Mouse (Mus musculus) stomach, postnatal 0 days (tissue): ENCODE data around the gene Daw1. TPM values are rescaled to one million over a fixed set of nuclear protein-coding genes. Genes with fewer than 3 reads are reported as not detected.
A peak's percentile ranks its signal among the peaks of the same experiment; 100 is the strongest.

ENCODE experiments used
- ATAC-seq: fragments of 200-750 bp; cut with Nextera tagmentation; 2 replicates; pipeline ENCODE4 v1.8.0; 2017; ENCODE audit not compliant: low FRiP score, low TSS enrichment
- DNase-seq: peaks from one replicate; pipeline ENCODE4 v3.0.0-alpha.2; 2016; ENCODE audit warnings: low spot score
- H3K27ac ChIP-seq: fragments of 300-500 bp; sonication (generic); replicated peaks from 2 replicates; pipeline ENCODE4 v1.5.1; 2014; ENCODE audit warnings: mild to moderate bottlenecking, control low read depth
- H3K27me3 ChIP-seq: fragments of 300-500 bp; sonication (generic); 2 replicates; pipeline ENCODE4 v1.6.1; 2014; ENCODE audit warnings: low read length; ENCODE audit not compliant: control insufficient read depth, insufficient read depth
- H3K36me3 ChIP-seq: fragments of 300-500 bp; sonication (generic); 2 replicates; pipeline ENCODE4 v1.6.1; 2014; ENCODE audit warnings: low read length, mixed read lengths; ENCODE audit not compliant: control insufficient read depth, insufficient read depth
- H3K4me1 ChIP-seq: fragments of 300-500 bp; sonication (generic); replicated peaks from 2 replicates; pipeline ENCODE4 v1.6.1; 2014; ENCODE audit warnings: antibody characterized with exemption; ENCODE audit not compliant: control insufficient read depth, insufficient read depth
- H3K4me2 ChIP-seq: fragments of 300-500 bp; sonication (generic); replicated peaks from 2 replicates; pipeline ENCODE4 v1.6.1; 2014; ENCODE audit warnings: low read depth, mild to moderate bottlenecking, control low read depth, moderate library complexity
- H3K4me3 ChIP-seq: fragments of 300-500 bp; sonication (generic); 2 replicates; pipeline ENCODE4 v1.5.1; 2014; ENCODE audit warnings: low read depth, low read length, control low read depth
- H3K9ac ChIP-seq: fragments of 300-500 bp; sonication (generic); 2 replicates; pipeline ENCODE4 v1.6.1; 2014; ENCODE audit warnings: mild to moderate bottlenecking, low read length, control low read depth, mixed read lengths
- H3K9me3 ChIP-seq: fragments of 300-500 bp; sonication (generic); 2 replicates; pipeline ENCODE4 v1.6.1; 2016; ENCODE audit warnings: low read length; ENCODE audit not compliant: control insufficient read depth
- CTCF ChIP-seq: IDR thresholded peaks from 2 replicates; pipeline ENCODE4 v1.5.1; 2016; ENCODE audit warnings: antibody characterized with exemption, low read depth, mild to moderate bottlenecking, moderate library complexity
- EP300 ChIP-seq: optimal IDR thresholded peaks from 2 replicates; pipeline ENCODE3; 2016; ENCODE audit warnings: antibody characterized with exemption
- WGBS: fragments of 180-500 bp; shearing (Covaris S2); extraction: QIAGEN DNeasy Blood & Tissue Kit; methylation state at CpG from one replicate; pipeline ENCODE4 v1.1.7; 2014; 5-methylcytosine and 5-hydroxymethylcytosine counted together
- polyA plus RNA-seq: library from polyadenylated mRNA; unstranded; fragments of >200 nt; fragmentation: Nextera tagmentation; extraction: Ambion mirVana; gene quantifications from 2 replicates; pipeline ENCODE4 v1.2.1, GENCODE M21; 2015

Gene Daw1
- polyA plus RNA-seq = 0.12 and 0.18 TPM in 2 replicates

GRCm38 (mm10) chr1:83159603-83160002 is at the start of gene Daw1:
Gene Daw1, plus strand, starts transcription at chr1:83159752.
- H3K36me3 ChIP-seq = no peaks in the 10 kb centered on the region
- no peak within 1 kb of the TSS for H3K27ac ChIP-seq
- ATAC-seq (peak; percentile 78), DNase-seq (peak; percentile 83)
- peak within 1 kb of the TSS; percentile 81 for H3K4me2 ChIP-seq
- no peaks in the 10 kb centered on the region for H3K4me1 ChIP-seq
- H3K4me3 ChIP-seq = peak within 1 kb of the TSS; percentile 51
- no peaks in the 10 kb centered on the region for H3K27me3 ChIP-seq
- TF ChIP-seq CTCF (no peak), EP300 (no peak)
- H3K9ac ChIP-seq = peak within 1 kb of the TSS; percentile 56; the same call in 1 of the 2 replicates
- 1% methylated on average over 16 of the region's 16 CpGs for WGBS
- no peaks in the 10 kb centered on the region for H3K9me3 ChIP-seq

DNA sequence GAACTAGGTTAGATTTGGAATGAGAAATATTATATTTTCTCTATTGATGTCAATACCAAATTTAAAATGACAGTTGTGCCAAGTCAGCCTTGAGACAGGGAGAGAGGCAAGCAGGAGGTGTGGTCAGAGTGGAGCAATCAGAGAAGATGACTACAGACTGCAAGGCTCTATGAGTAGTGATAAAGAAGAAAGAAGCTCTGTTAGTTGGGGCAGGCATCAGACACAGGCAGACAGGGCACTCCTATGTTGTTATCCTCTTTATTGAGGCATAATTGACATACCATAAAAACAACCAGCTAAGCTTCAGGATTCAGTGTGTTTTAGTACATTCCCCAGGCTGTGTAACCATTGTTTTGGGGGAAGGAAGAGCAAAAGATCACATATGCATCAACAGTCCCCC is 48.6 kb upstream of the Daw1 start:
- H3K4me3 ChIP-seq = no peak overlapping the region

DNA sequence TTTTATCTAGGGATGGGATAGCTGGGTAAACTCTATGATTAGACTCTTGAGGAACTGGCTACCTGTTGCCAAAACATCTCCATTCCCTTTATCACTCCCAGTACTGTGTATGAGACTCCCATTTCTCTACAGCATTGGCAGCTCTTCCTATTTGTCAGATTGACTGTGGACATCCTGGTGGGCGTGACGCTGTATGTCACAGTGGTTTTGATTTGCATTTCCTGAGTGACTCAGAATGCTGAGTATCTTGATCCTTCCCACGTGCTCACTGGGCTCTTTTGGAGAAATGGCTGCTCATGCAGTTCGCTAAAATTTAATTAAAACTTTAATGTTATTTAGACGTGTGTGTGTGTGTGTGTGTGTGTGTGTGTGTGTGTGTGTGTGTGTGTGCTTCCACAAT is 47.8 kb upstream of the Daw1 start:
- peak; percentile 67 for ATAC-seq
- no peaks in the 10 kb centered on the region for H3K36me3 ChIP-seq
- no peaks in the 10 kb centered on the region for H3K9me3 ChIP-seq
- TF ChIP-seq EP300 = no peak
- TF ChIP-seq CTCF = no peak
- H3K27me3 ChIP-seq = no peaks in the 10 kb centered on the region
- H3K9ac ChIP-seq = no peak overlapping the region
- H3K4me3 ChIP-seq = no peak overlapping the region
- H3K4me2 ChIP-seq = no peak overlapping the region
- H3K4me1 ChIP-seq = no peaks in the 10 kb centered on the region; the same call in 1 of the 2 replicates
- DNase-seq = no peak
- no peak overlapping the region for H3K27ac ChIP-seq
- WGBS = 59% methylated on average over 5 of the region's 5 CpGs

More for the DNA sequence above, 48.6 kb upstream of the Daw1 start:
- ATAC-seq (no peak), DNase-seq (no peak)
- Histone ChIP-seq H3K4me1 (no peaks in the 10 kb centered on the region), H3K9ac (no peak overlapping the region), H3K36me3 (no peaks in the 10 kb centered on the region), H3K27me3 (no peaks in the 10 kb centered on the region), H3K9me3 (no peaks in the 10 kb centered on the region), H3K27ac (no peak overlapping the region), H3K4me2 (no peak overlapping the region)
- no peak for TF ChIP-seq CTCF

DNA sequence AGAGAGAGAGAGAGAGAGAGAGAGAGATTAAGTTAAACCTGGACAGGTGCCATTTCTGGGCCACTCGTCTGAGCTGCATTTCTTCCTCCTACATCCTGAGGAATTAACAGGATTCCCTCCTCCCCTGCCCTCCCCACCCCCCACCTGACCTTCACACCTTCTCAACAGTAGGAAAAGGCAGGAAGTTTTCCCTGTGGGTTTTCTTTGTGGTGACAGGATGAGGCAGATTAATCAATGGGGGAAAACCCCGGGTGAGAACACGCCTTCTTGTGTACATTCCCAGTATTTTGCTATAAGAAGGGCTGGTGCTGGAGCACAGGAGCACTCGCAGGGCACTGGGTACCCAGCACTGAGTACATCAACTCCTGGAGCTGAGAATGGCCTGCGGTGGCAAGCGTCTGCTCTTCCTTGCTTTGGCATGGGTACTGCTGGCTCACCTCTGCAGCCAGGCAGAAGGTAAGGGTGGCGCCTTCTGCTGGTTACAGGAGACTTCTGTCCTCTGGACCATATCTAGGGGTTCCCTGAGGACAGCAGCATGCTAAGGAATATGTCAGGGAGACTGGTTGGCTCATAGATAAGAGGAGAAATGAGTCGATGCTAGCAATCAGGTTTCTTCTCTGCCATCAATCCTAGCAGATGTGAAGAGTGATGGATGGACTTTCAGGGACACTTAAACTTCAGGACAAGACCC is 43.0 kb upstream of the Daw1 start, which contains the start of gene Ccl20:
TSS of gene Ccl20 (plus strand) at position 320 of the 691 bp plus-strand sequence.
- H3K4me1 ChIP-seq = no peaks in the 10 kb centered on the region; the same call in 1 of the 2 replicates
- no peaks in the 10 kb centered on the region for H3K9me3 ChIP-seq
- TF ChIP-seq EP300 (no peak), CTCF (peak; percentile 45)
- DNase-seq = peak; percentile 30
- WGBS = 21% methylated on average over 8 of the region's 8 CpGs
- H3K4me2 ChIP-seq = no peak within 1 kb of the TSS
- no peak within 1 kb of the TSS for H3K27ac ChIP-seq
- no peaks in the 10 kb centered on the region for H3K27me3 ChIP-seq
- H3K4me3 ChIP-seq = no peak within 1 kb of the TSS
- H3K36me3 ChIP-seq = no peaks in the 10 kb centered on the region
- peak; percentile 46; the same call in 1 of the 2 replicates for ATAC-seq
- H3K9ac ChIP-seq = no peak within 1 kb of the TSS

- no peaks in the 10 kb centered on the region for H3K27me3 ChIP-seq
- no peak overlapping the region for H3K4me3 ChIP-seq
- DNase-seq = no peak
- no peak overlapping the region for H3K4me2 ChIP-seq
- H3K9me3 ChIP-seq = no peaks in the 10 kb centered on the region
- no peaks in the 10 kb centered on the region; the same call in 1 of the 2 replicates for H3K4me1 ChIP-seq
- H3K27ac ChIP-seq = no peak overlapping the region
- H3K9ac ChIP-seq = no peak overlapping the region
- no peaks in the 10 kb centered on the region for H3K36me3 ChIP-seq
- TF ChIP-seq EP300 = no peak
- no peak for TF ChIP-seq CTCF
- ATAC-seq = peak; percentile 64; the same call in 1 of the 2 replicates
- 69% methylated on average over 3 of the region's 3 CpGs for WGBS
These were observed 42.3 kb upstream of the Daw1 start for GRCm38 (mm10) chr1:83117217-83117616.

DNA sequence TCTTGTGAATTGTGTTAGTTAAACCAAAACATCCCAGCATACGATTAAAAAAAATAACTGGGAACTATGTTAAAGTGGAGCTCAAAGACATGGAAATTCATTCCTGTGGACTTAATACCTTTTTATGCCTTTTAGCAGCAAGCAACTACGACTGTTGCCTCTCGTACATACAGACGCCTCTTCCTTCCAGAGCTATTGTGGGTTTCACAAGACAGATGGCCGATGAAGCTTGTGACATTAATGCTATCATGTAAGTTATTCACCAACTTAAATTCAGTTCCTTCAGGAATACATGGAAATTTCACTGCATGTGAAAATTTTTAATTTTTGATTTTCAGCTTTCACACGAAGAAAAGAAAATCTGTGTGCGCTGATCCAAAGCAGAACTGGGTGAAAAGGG is 41.9 kb upstream of the Daw1 start:
- DNase-seq (no peak), ATAC-seq (no peak)
- TF ChIP-seq CTCF (no peak), EP300 (no peak)
- Histone ChIP-seq H3K9me3 (no peaks in the 10 kb centered on the region), H3K27ac (no peak overlapping the region), H3K9ac (no peak overlapping the region), H3K4me1 (no peaks in the 10 kb centered on the region; the same call in 1 of the 2 replicates), H3K4me2 (no peak overlapping the region), H3K36me3 (no peaks in the 10 kb centered on the region), H3K4me3 (no peak overlapping the region), H3K27me3 (no peaks in the 10 kb centered on the region)
- WGBS = 85% methylated on average over 7 of the region's 7 CpGs
